Mouse (Mus musculus): ENCODE measurements around the gene Ankrd65. TPM values are rescaled to one million over a fixed set of nuclear protein-coding genes. Genes with fewer than 3 reads are reported as not detected.

The Ankrd65 gene
- polyA plus RNA-seq, 1 experiment from 2014 or later, result not detected

DNA sequence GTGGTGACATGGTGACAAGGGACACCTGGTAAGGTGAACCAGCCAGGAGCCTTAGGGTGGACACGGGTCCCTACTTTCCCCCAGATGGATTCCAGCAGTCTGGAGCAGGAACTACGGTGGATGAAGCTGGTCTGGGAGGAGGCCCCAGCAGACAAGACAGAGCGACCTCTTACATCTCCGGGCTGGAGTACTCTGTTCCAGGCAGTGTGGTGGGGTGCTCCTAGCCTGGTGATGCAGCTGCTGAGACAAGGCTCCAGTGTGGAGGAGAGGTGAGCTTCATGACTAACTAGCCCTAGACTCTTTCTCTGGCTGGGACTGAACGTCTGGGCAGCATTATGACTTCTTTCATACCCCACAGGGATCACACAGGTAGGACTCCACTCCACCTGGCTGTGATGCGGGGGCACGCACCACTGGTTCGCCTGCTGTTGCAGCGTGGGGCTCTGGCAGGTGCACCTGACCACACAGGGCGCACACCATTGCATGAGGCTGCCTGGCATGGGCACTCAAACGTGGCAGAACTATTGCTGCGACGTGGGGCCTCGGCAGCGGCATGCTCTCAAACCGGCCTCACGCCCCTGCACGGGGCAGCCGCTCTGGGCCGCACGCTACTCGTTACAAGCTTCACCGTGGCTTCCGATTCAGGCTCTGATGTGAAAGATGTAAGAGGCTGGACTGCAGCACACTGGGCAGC lies 1.1 kb downstream of the Ankrd65 start:
- no peaks in the 10 kb centered on the region for H3K4me1 ChIP-seq (ENCODE audit: control insufficient read depth, insufficient read depth, low read length)
- no peaks in the 10 kb centered on the region for H3K36me3 ChIP-seq (ENCODE audit: control insufficient read depth, insufficient read depth, low read length)
- no peak for ATAC-seq (ENCODE audit: insufficient read depth, low FRiP score, low TSS enrichment)
- H3K27ac ChIP-seq (ENCODE audit: low read depth, low read length), result no peak overlapping the region
- no peak overlapping the region for H3K4me3 ChIP-seq (ENCODE audit: low read depth, low read length)
- no peaks in the 10 kb centered on the region for H3K9me3 ChIP-seq (ENCODE audit: control insufficient read depth, low read length)
- no peaks in the 10 kb centered on the region for H3K27me3 ChIP-seq (ENCODE audit: control insufficient read depth, insufficient read depth, low read length)
- 77% methylated on average over 24 of the region's 24 CpGs for WGBS
- DNase-seq (ENCODE audit: low spot score), result no peak
- no peak overlapping the region for H3K9ac ChIP-seq (ENCODE audit: low read length)
- H3K4me2 ChIP-seq (ENCODE audit: low read depth), result no peak overlapping the region

- Histone ChIP-seq H3K9me3 (ENCODE audit: control insufficient read depth, low read length) (no peaks in the 10 kb centered on the region), H3K27ac (ENCODE audit: low read depth, low read length) (no peak overlapping the region), H3K27me3 (ENCODE audit: control insufficient read depth, insufficient read depth, low read length) (no peaks in the 10 kb centered on the region), H3K4me1 (ENCODE audit: control insufficient read depth, insufficient read depth, low read length) (no peaks in the 10 kb centered on the region), H3K4me3 (ENCODE audit: low read depth, low read length) (no peak overlapping the region), H3K4me2 (ENCODE audit: low read depth) (no peak overlapping the region), H3K9ac (ENCODE audit: low read length) (no peak overlapping the region), H3K36me3 (ENCODE audit: control insufficient read depth, insufficient read depth, low read length) (no peaks in the 10 kb centered on the region)
- 81% methylated on average over 2 of the region's 2 CpGs for WGBS
- DNase-seq (ENCODE audit: low spot score) (no peak), ATAC-seq (ENCODE audit: insufficient read depth, low FRiP score, low TSS enrichment) (no peak)
Measured at GRCm38 (mm10) chr4:155793730-155794129, 3.5 kb downstream of the Ankrd65 start.

GRCm38 (mm10) chr4:155802075-155802474 lies 11.8 kb downstream of the Ankrd65 start:
- ATAC-seq (ENCODE audit: insufficient read depth, low FRiP score, low TSS enrichment), result no peak
- peaks cover 11% of the 10 kb centered on the region; the same call in 1 of the 2 replicates for H3K4me1 ChIP-seq (ENCODE audit: control insufficient read depth, insufficient read depth, low read length)
- H3K9ac ChIP-seq (ENCODE audit: low read length), result no peak overlapping the region
- DNase-seq (ENCODE audit: low spot score), result no peak
- H3K27ac ChIP-seq (ENCODE audit: low read depth, low read length), result no peak overlapping the region
- no peak overlapping the region for H3K4me3 ChIP-seq (ENCODE audit: low read depth, low read length)
- no peaks in the 10 kb centered on the region; the same call in none of the 2 replicates for H3K36me3 ChIP-seq (ENCODE audit: control insufficient read depth, insufficient read depth, low read length)
- WGBS, result 100% methylated on average over 1 of the region's 1 CpGs
- no peak overlapping the region for H3K4me2 ChIP-seq (ENCODE audit: low read depth)
- H3K27me3 ChIP-seq (ENCODE audit: control insufficient read depth, insufficient read depth, low read length), result no peaks in the 10 kb centered on the region
- no peaks in the 10 kb centered on the region for H3K9me3 ChIP-seq (ENCODE audit: control insufficient read depth, low read length)

DNA sequence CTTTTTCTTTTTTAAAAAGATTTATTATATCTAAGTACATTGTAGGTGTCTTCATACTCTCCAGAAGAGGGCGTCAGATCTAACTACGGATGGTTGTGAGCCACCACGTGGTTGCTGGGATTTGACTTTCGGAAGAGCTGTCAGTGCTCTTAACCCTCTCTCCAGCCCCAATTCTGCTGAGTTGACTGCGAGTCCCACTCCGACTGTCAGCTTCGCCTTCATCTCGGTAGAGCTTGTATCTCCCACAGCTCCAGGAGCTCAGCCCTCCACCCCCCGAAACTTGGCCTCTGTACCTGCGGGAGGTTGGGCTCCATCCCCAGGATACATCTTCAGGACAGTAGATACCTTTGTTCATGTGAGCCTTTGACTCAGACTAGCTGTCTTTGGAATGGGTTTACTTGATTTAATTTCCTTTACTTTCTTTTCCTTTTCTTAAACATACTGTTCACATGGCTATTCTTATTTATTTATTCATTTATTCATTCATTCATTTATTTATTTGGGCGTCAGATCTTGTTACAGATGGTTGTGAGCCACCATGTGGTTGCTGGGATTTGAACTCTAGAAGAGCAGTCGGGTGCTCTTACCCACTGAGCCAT lies 12.6 kb downstream of the Ankrd65 start, which contains the start of gene Mrpl20:
TSS of gene Mrpl20 (plus strand) at position 138 of the 599 bp plus-strand sequence.
- peaks cover 4% of the 10 kb centered on the region for H3K36me3 ChIP-seq (ENCODE audit: control insufficient read depth, insufficient read depth, low read length)
- no peak for ATAC-seq (ENCODE audit: insufficient read depth, low FRiP score, low TSS enrichment)
- peaks cover 11% of the 10 kb centered on the region; the same call in 1 of the 2 replicates for H3K4me1 ChIP-seq (ENCODE audit: control insufficient read depth, insufficient read depth, low read length)
- peak within 1 kb of the TSS; percentile 76 for H3K4me2 ChIP-seq (ENCODE audit: low read depth)
- no peaks in the 10 kb centered on the region for H3K9me3 ChIP-seq (ENCODE audit: control insufficient read depth, low read length)
- no peak for DNase-seq (ENCODE audit: low spot score)
- peak within 1 kb of the TSS; percentile 89 for H3K4me3 ChIP-seq (ENCODE audit: low read depth, low read length)
- H3K27ac ChIP-seq (ENCODE audit: low read depth, low read length), result no peak within 1 kb of the TSS
- 15% methylated on average over 12 of the region's 12 CpGs for WGBS
- H3K27me3 ChIP-seq (ENCODE audit: control insufficient read depth, insufficient read depth, low read length), result no peaks in the 10 kb centered on the region
- H3K9ac ChIP-seq (ENCODE audit: low read length), result peak within 1 kb of the TSS; percentile 78

GRCm38 (mm10) chr4:155803340-155804041 lies 13.3 kb downstream of the Ankrd65 start:
- Histone ChIP-seq H3K9ac (ENCODE audit: low read length) (peak overlapping the region; percentile 78), H3K27ac (ENCODE audit: low read depth, low read length) (no peak overlapping the region)
- peak; percentile 97 for DNase-seq (ENCODE audit: low spot score)

DNA sequence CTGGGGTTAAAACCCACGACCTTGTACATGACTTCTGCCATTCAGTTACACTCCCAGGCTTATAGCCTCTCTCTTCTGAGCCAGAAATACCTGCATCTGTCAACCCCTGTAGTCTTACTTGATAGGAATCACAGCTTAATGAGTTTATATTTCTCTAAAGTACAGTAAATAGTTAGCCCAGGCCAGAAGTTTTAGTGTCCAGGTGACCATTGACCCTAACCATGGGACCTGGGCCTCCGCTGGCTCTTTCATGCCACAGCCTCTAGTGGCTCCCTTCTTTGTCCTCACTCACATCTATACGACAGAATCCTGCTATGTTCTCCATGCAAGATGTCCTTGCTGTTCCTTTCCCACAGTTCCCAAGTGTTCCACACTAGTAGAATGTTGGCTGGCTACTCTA lies 17.6 kb downstream of the Ankrd65 start:
- ATAC-seq (ENCODE audit: insufficient read depth, low FRiP score, low TSS enrichment) (no peak), DNase-seq (ENCODE audit: low spot score) (no peak)
- Histone ChIP-seq H3K9ac (ENCODE audit: low read length) (no peak overlapping the region), H3K27me3 (ENCODE audit: control insufficient read depth, insufficient read depth, low read length) (no peaks in the 10 kb centered on the region), H3K27ac (ENCODE audit: low read depth, low read length) (no peak overlapping the region), H3K4me2 (ENCODE audit: low read depth) (no peak overlapping the region), H3K36me3 (ENCODE audit: control insufficient read depth, insufficient read depth, low read length) (peaks cover 9% of the 10 kb centered on the region), H3K9me3 (ENCODE audit: control insufficient read depth, low read length) (no peaks in the 10 kb centered on the region), H3K4me3 (ENCODE audit: low read depth, low read length) (no peak overlapping the region), H3K4me1 (ENCODE audit: control insufficient read depth, insufficient read depth, low read length) (peaks cover 15% of the 10 kb centered on the region)
- 87% methylated on average over 3 of the region's 3 CpGs for WGBS

More at GRCm38 (mm10) chr4:155803340-155804041, 13.3 kb downstream of the Ankrd65 start:
- Histone ChIP-seq H3K27me3 (ENCODE audit: control insufficient read depth, insufficient read depth, low read length) (no peaks in the 10 kb centered on the region), H3K9me3 (ENCODE audit: control insufficient read depth, low read length) (no peaks in the 10 kb centered on the region), H3K4me3 (ENCODE audit: low read depth, low read length) (peak overlapping the region; percentile 89), H3K4me2 (ENCODE audit: low read depth) (peak overlapping the region; percentile 76), H3K36me3 (ENCODE audit: control insufficient read depth, insufficient read depth, low read length) (peaks cover 7% of the 10 kb centered on the region), H3K4me1 (ENCODE audit: control insufficient read depth, insufficient read depth, low read length) (peaks cover 11% of the 10 kb centered on the region; the same call in 1 of the 2 replicates)
- under 1% methylated on average over 58 of the region's 58 CpGs for WGBS
- ATAC-seq (ENCODE audit: insufficient read depth, low FRiP score, low TSS enrichment), result peak; percentile 99

GRCm38 (mm10) chr4:155811929-155812664 lies 21.9 kb downstream of the Ankrd65 start, which contains the start of gene Ccnl2:
Gene Ccnl2 (plus strand): TSS chr4:155812489.
- H3K4me3 ChIP-seq (ENCODE audit: low read depth, low read length), result peak within 1 kb of the TSS; percentile 87
- ATAC-seq (ENCODE audit: insufficient read depth, low FRiP score, low TSS enrichment) (peak; percentile 99), DNase-seq (ENCODE audit: low spot score) (peak; percentile 98)
- H3K27ac ChIP-seq (ENCODE audit: low read depth, low read length), result peak within 1 kb of the TSS; percentile 86
- H3K36me3 ChIP-seq (ENCODE audit: control insufficient read depth, insufficient read depth, low read length), result peaks cover 20% of the 10 kb centered on the region
- WGBS, result under 1% methylated on average over 46 of the region's 60 CpGs
- H3K27me3 ChIP-seq (ENCODE audit: control insufficient read depth, insufficient read depth, low read length), result no peaks in the 10 kb centered on the region
- H3K4me2 ChIP-seq (ENCODE audit: low read depth), result peak within 1 kb of the TSS; percentile 84
- H3K4me1 ChIP-seq (ENCODE audit: control insufficient read depth, insufficient read depth, low read length), result peaks cover 15% of the 10 kb centered on the region
- H3K9me3 ChIP-seq (ENCODE audit: control insufficient read depth, low read length), result no peaks in the 10 kb centered on the region
- peak within 1 kb of the TSS; percentile 100 for H3K9ac ChIP-seq (ENCODE audit: low read length)

DNA sequence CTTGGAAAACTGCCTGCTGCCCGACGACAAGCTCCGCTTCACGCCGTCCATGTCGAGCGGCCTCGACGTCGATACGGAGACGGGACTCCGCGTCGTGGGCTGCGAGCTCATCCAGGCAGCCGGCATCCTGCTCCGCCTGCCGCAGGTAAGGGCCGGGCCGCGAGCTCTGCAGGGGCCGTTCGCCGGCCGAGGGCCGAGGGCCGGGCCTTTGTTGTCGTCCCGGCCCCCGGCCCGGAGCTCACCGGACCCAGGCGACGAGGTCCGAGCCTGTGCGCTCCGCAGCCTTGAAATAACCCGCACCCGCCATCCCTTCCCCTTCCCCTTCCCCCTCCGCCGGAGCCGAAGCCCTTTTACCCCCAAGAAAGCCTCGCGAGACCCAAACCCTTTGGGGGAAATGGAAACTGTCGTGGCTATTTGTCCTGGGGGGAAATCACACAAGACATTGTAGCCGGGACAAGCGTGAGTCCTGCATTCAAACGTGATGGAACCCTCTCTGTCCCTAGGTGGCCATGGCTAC lies 22.5 kb downstream of the Ankrd65 start:
- ATAC-seq (ENCODE audit: insufficient read depth, low FRiP score, low TSS enrichment), result peak; percentile 41
- Histone ChIP-seq H3K27me3 (ENCODE audit: control insufficient read depth, insufficient read depth, low read length) (no peaks in the 10 kb centered on the region), H3K9ac (ENCODE audit: low read length) (peak overlapping the region; percentile 100), H3K4me2 (ENCODE audit: low read depth) (peak overlapping the region; percentile 84), H3K27ac (ENCODE audit: low read depth, low read length) (peak overlapping the region; percentile 85), H3K4me3 (ENCODE audit: low read depth, low read length) (peak overlapping the region; percentile 87), H3K4me1 (ENCODE audit: control insufficient read depth, insufficient read depth, low read length) (peaks cover 15% of the 10 kb centered on the region), H3K9me3 (ENCODE audit: control insufficient read depth, low read length) (no peaks in the 10 kb centered on the region), H3K36me3 (ENCODE audit: control insufficient read depth, insufficient read depth, low read length) (peaks cover 19% of the 10 kb centered on the region)
- peak; percentile 59 for DNase-seq (ENCODE audit: low spot score)
- under 1% methylated on average over 49 of the region's 49 CpGs for WGBS

Measured in neural tube, embryonic 11.5 days (tissue).